Mouse (Mus musculus): ENCODE results near the gene Pla2g3.

GRCm38 (mm10) chr11:3513291-3513690 lies 25.2 kb downstream of the Pla2g3 start:
- TF ChIP-seq POLR2A (IDR thresholded peaks at IDR 0.05; ENCODE audit: low read depth, low read length) (no peak), CTCF (conservative IDR thresholded peaks at IDR 0.05; ENCODE audit: insufficient read depth, insufficient read length, low read depth, low read length) (no peak)

Data from kidney, adult 2 months (tissue).